9 mouse cellular contexts compared by ENCODE assay signal in the genomic region with DNA sequence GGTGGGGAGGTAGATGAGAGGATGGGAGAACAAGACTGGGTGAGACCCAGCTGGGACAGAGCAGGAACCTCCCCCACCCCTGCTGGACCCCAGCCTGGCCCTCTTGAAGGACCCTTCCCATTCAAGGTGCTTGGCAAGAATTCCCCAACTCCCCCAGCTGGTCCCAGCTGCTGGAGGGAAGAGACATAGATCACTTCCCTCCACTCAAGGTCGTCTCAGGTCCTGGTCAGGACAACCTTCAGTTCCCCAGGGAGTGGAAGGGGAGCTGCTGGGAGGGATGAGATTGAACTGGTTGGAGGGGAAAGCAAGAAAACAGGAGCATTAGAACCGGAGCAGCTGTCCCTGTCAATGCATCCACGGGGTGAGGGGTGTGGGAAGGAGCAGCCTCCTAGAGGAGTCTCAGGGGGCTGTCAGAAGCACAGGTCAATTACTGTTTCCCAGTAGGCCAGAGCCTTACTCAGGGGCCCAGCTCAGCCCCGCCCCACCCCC. TPM values are rescaled to one million over a fixed set of nuclear protein-coding genes. Genes with fewer than 3 reads are reported as not detected.
DNase-seq lines count a peak whose midpoint lies in the region; ATAC-seq lines count a peak whose summit lies in the region.
"Had no signal": no experiment of that assay in that cellular context is flagged by ENCODE, and none has a peak within 500 bp of the region (broad histone marks: within the 10 kb centered on the region; RNA-seq: fewer than 3 reads in every experiment).

No protein-coding gene starts in this region.

- no peak overlapping the region for H3K4me2 ChIP-seq in liver, embryonic 12.5 days
- no peak overlapping the region for H3K4me2 ChIP-seq in liver, embryonic 11.5 days
- peak overlapping the region; percentile 12 for H3K4me2 ChIP-seq in forebrain, embryonic 16.5 days (ENCODE audit: low read length)
- H3K4me2 ChIP-seq in hindbrain, embryonic 12.5 days (replicated peaks) = peak overlapping the region; percentile 40
- H3K4me2 ChIP-seq in neural tube, embryonic 13.5 days = peak overlapping the region; percentile 50

- no peaks in the 10 kb centered on the region for H3K27me3 ChIP-seq in liver, embryonic 12.5 days (replicated peaks)
- H3K27me3 ChIP-seq in liver, embryonic 11.5 days (replicated peaks; ENCODE audit: control insufficient read depth, insufficient read depth, low read length) = no peaks in the 10 kb centered on the region
- no peaks in the 10 kb centered on the region for H3K27me3 ChIP-seq in forebrain, embryonic 16.5 days (replicated peaks; ENCODE audit: control insufficient read depth, insufficient read depth, low read length)
- no peaks in the 10 kb centered on the region for H3K27me3 ChIP-seq in hindbrain, embryonic 12.5 days
- no peaks in the 10 kb centered on the region for H3K27me3 ChIP-seq in neural tube, embryonic 13.5 days

- no peak for DNase-seq in liver, embryonic 11.5 days (ENCODE audit: low spot score)
- no peak for DNase-seq in cerebellum, adult 9-11 months
- DNase-seq in spleen, adult 12 weeks (ENCODE audit: low spot score) = no peak
- DNase-seq: adrenal gland, postnatal 10 days had no signal

- no peaks in the 10 kb centered on the region for H3K36me3 ChIP-seq in liver, embryonic 12.5 days
- no peaks in the 10 kb centered on the region for H3K36me3 ChIP-seq in liver, embryonic 11.5 days (ENCODE audit: control insufficient read depth, insufficient read depth, low read length)
- H3K36me3 ChIP-seq in forebrain, embryonic 16.5 days (ENCODE audit: control insufficient read depth, insufficient read depth) = no peaks in the 10 kb centered on the region
- no peaks in the 10 kb centered on the region for H3K36me3 ChIP-seq in hindbrain, embryonic 12.5 days
- H3K36me3 ChIP-seq in neural tube, embryonic 13.5 days = no peaks in the 10 kb centered on the region

- 56% methylated on average over 4 of the region's 4 CpGs for WGBS in liver, embryonic 12.5 days (ENCODE audit: insufficient replicate concordance)
- 60% methylated on average over 4 of the region's 4 CpGs for WGBS in liver, embryonic 11.5 days
- 36% methylated on average over 4 of the region's 4 CpGs for WGBS in forebrain, embryonic 16.5 days
- WGBS in hindbrain, embryonic 12.5 days = 18% methylated on average over 4 of the region's 4 CpGs
- 19% methylated on average over 4 of the region's 4 CpGs for WGBS in neural tube, embryonic 13.5 days

- H3K4me3 ChIP-seq in liver, embryonic 12.5 days = no peak overlapping the region
- H3K4me3 ChIP-seq in liver, embryonic 11.5 days (ENCODE audit: low read depth, low read length) = no peak overlapping the region
- no peak overlapping the region for H3K4me3 ChIP-seq in forebrain, embryonic 16.5 days (replicated peaks; ENCODE audit: low read length)
- H3K4me3 ChIP-seq in hindbrain, embryonic 12.5 days = peak overlapping the region; percentile 2; the same call in 1 of the 2 replicates
- peak overlapping the region; percentile 22 for H3K4me3 ChIP-seq in neural tube, embryonic 13.5 days

- 0 out of 2 replicates have a peak, but pooled peaks have one; percentile 32 for ATAC-seq in liver, embryonic 12.5 days
- ATAC-seq in liver, embryonic 11.5 days (replicated peaks; ENCODE audit: low FRiP score) = no peak
- peak; percentile 33; the same call in 1 of the 2 replicates for ATAC-seq in forebrain, embryonic 16.5 days
- peak; percentile 69 for ATAC-seq in hindbrain, embryonic 12.5 days (ENCODE audit: low FRiP score)
- ATAC-seq in neural tube, embryonic 13.5 days (ENCODE audit: low read depth) = peak; percentile 69

- H3K9ac ChIP-seq in liver, embryonic 12.5 days = no peak overlapping the region
- no peak overlapping the region for H3K9ac ChIP-seq in liver, embryonic 11.5 days (ENCODE audit: low read depth, low read length)
- H3K9ac ChIP-seq in forebrain, embryonic 16.5 days (replicated peaks; ENCODE audit: low read depth, low read length) = no peak overlapping the region
- H3K9ac ChIP-seq in hindbrain, embryonic 12.5 days = peak overlapping the region; percentile 49; the same call in 1 of the 2 replicates
- peak overlapping the region; percentile 45 for H3K9ac ChIP-seq in neural tube, embryonic 13.5 days

- peaks cover 39% of the 10 kb centered on the region for H3K4me1 ChIP-seq in liver, embryonic 12.5 days
- peaks cover 13% of the 10 kb centered on the region; the same call in 1 of the 2 replicates for H3K4me1 ChIP-seq in liver, embryonic 11.5 days (replicated peaks; ENCODE audit: control insufficient read depth, insufficient read depth, low read length)
- H3K4me1 ChIP-seq in forebrain, embryonic 16.5 days (replicated peaks; ENCODE audit: control insufficient read depth, insufficient read depth, low read length) = peaks cover 16% of the 10 kb centered on the region
- H3K4me1 ChIP-seq in hindbrain, embryonic 12.5 days = peaks cover 19% of the 10 kb centered on the region
- peaks cover 35% of the 10 kb centered on the region for H3K4me1 ChIP-seq in neural tube, embryonic 13.5 days (replicated peaks)

- no peaks in the 10 kb centered on the region for H3K9me3 ChIP-seq in liver, embryonic 12.5 days (replicated peaks)
- no peaks in the 10 kb centered on the region for H3K9me3 ChIP-seq in liver, embryonic 11.5 days (ENCODE audit: control insufficient read depth, low read length)
- no peaks in the 10 kb centered on the region for H3K9me3 ChIP-seq in forebrain, embryonic 16.5 days (ENCODE audit: control insufficient read depth, low read length)
- no peaks in the 10 kb centered on the region for H3K9me3 ChIP-seq in hindbrain, embryonic 12.5 days (replicated peaks)
- no peaks in the 10 kb centered on the region for H3K9me3 ChIP-seq in neural tube, embryonic 13.5 days

- no peak overlapping the region for H3K27ac ChIP-seq in liver, embryonic 12.5 days
- H3K27ac ChIP-seq in liver, embryonic 11.5 days (ENCODE audit: low read depth, low read length) = no peak overlapping the region
- H3K27ac ChIP-seq in forebrain, embryonic 16.5 days (ENCODE audit: low read length) = 0 out of 2 replicates have a peak overlapping the region, but pooled peaks have one; percentile 3
- H3K27ac ChIP-seq in hindbrain, embryonic 12.5 days = peak overlapping the region; percentile 60
- H3K27ac ChIP-seq in neural tube, embryonic 13.5 days (replicated peaks) = peak overlapping the region; percentile 74
- H3K27ac ChIP-seq: macrophage had no signal

RNA-seq across cellular contexts. Expression of a gene that starts 10.5 kb away (rescaled TPM):
- 8.2 and 8.5 TPM in 2 replicates for polyA plus RNA-seq in liver, embryonic 12.5 days (2016; fragmentation: Nextera tagmentation; extraction: Ambion mirVana)
- polyA plus RNA-seq in liver, embryonic 11.5 days (2014; fragmentation: Nextera tagmentation; extraction: Ambion mirVana) = 18.2 and 20.3 TPM in 2 replicates
- 37.6 and 43.6 TPM in 2 replicates for polyA plus RNA-seq in forebrain, embryonic 16.5 days (2015; fragmentation: Nextera tagmentation; extraction: Ambion mirVana)
- 46.8 and 52.4 TPM in 2 replicates for polyA plus RNA-seq in hindbrain, embryonic 12.5 days (2016; fragmentation: Nextera tagmentation; extraction: Ambion mirVana)
- 45.6 and 48.1 TPM in 2 replicates for polyA plus RNA-seq in neural tube, embryonic 13.5 days (2015; fragmentation: Nextera tagmentation; extraction: Ambion mirVana)

Comparison
In these comparisons a context has a peak if more than half of its experiments do, and no peak if none do; other contexts are left out.
1. H3K27ac ChIP-seq: peak in forebrain, embryonic 16.5 days (single experiment), hindbrain, embryonic 12.5 days (single experiment) and neural tube, embryonic 13.5 days (single experiment); none in liver, embryonic 12.5 days (single experiment) and liver, embryonic 11.5 days (single experiment).
2. H3K4me2 ChIP-seq: peak in forebrain, embryonic 16.5 days (single experiment), hindbrain, embryonic 12.5 days (single experiment) and neural tube, embryonic 13.5 days (single experiment); none in liver, embryonic 12.5 days (single experiment) and liver, embryonic 11.5 days (single experiment).
3. H3K4me3 ChIP-seq: peak in hindbrain, embryonic 12.5 days (single experiment) and neural tube, embryonic 13.5 days (single experiment); none in liver, embryonic 12.5 days (single experiment), liver, embryonic 11.5 days (single experiment) and forebrain, embryonic 16.5 days (single experiment).
4. H3K9ac ChIP-seq: peak in hindbrain, embryonic 12.5 days (single experiment) and neural tube, embryonic 13.5 days (single experiment); none in liver, embryonic 12.5 days (single experiment), liver, embryonic 11.5 days (single experiment) and forebrain, embryonic 16.5 days (single experiment).